Mouse (Mus musculus) liver, embryonic 11.5 days (tissue): ENCODE measurements around the gene Enkur. TPM values are rescaled to one million over a fixed set of nuclear protein-coding genes. Genes with fewer than 3 reads are reported as not detected.

ENCODE experiments used
- ATAC-seq: fragments of 200-750 bp; cut with Nextera tagmentation; replicated peaks from 2 replicates; pipeline ENCODE4 v1.8.0; 2017; ENCODE audit warnings: moderate number of reproducible peaks, mild to moderate bottlenecking, moderate TSS enrichment, moderate library complexity; ENCODE audit not compliant: low FRiP score
- DNase-seq: peaks from one replicate; pipeline ENCODE4 v3.0.0-alpha.2; 2017; ENCODE audit warnings: low spot score
- H3K27ac ChIP-seq: fragments of 300-500 bp; sonication (generic); 2 replicates; pipeline ENCODE4 v1.5.1; 2014; ENCODE audit warnings: mild to moderate bottlenecking, low read depth, low read length, control low read depth
- H3K27me3 ChIP-seq: fragments of 300-500 bp; sonication (generic); replicated peaks from 2 replicates; pipeline ENCODE4 v1.6.1; 2014; ENCODE audit warnings: low read length, mixed read lengths; ENCODE audit not compliant: control insufficient read depth, insufficient read depth
- H3K36me3 ChIP-seq: fragments of 300-500 bp; sonication (generic); 2 replicates; pipeline ENCODE4 v1.6.1; 2014; ENCODE audit warnings: mild to moderate bottlenecking, low read length, moderate library complexity, mixed read lengths; ENCODE audit not compliant: control insufficient read depth, insufficient read depth
- H3K4me1 ChIP-seq: fragments of 300-500 bp; sonication (generic); replicated peaks from 2 replicates; pipeline ENCODE4 v1.6.1; 2014; ENCODE audit warnings: low read length, mixed read lengths; ENCODE audit not compliant: control insufficient read depth, insufficient read depth
- H3K4me2 ChIP-seq: fragments of 300-500 bp; sonication (generic); 2 replicates; pipeline ENCODE4 v1.6.1; 2014; ENCODE audit warnings: mild to moderate bottlenecking, control low read depth, moderate library complexity
- H3K4me3 ChIP-seq: fragments of 300-500 bp; sonication (generic); 2 replicates; pipeline ENCODE4 v1.5.1; 2014; ENCODE audit warnings: low read depth, low read length, control low read depth
- H3K9ac ChIP-seq: fragments of 300-500 bp; sonication (generic); 2 replicates; pipeline ENCODE4 v1.6.1; 2014; ENCODE audit warnings: low read depth, low read length, control low read depth
- H3K9me3 ChIP-seq: fragments of 300-500 bp; sonication (generic); 2 replicates; pipeline ENCODE4 v1.6.1; 2016; ENCODE audit warnings: low read length, inconsistent platforms, mixed read lengths; ENCODE audit not compliant: control insufficient read depth
- WGBS: fragments of 180-500 bp; shearing (Covaris S2); extraction: QIAGEN DNeasy Blood & Tissue Kit; methylation state at CpG from one replicate; pipeline ENCODE4 v1.1.7; 2014; 5-methylcytosine and 5-hydroxymethylcytosine counted together
- polyA plus RNA-seq: library from polyadenylated mRNA; unstranded; fragments of >200 nt; fragmentation: Nextera tagmentation; extraction: Ambion mirVana; gene quantifications from 2 replicates; pipeline ENCODE4 v1.2.1, GENCODE M21; 2014

Gene Enkur
- polyA plus RNA-seq, 1 experiment from 2014 or later = 0.27 TPM

GRCm38 (mm10) chr2:21167916-21168315 is 37.2 kb downstream of the Enkur start:
- 86% methylated on average over 1 of the region's 1 CpGs for WGBS
- ATAC-seq = no peak

GRCm38 (mm10) chr2:21164296-21164695 is 40.9 kb downstream of the Enkur start:
- 83% methylated on average over 8 of the region's 8 CpGs for WGBS
- ATAC-seq = no peak

More at GRCm38 (mm10) chr2:21167916-21168315, 37.2 kb downstream of the Enkur start:
- Histone ChIP-seq H3K9ac (no peak overlapping the region), H3K4me3 (no peak overlapping the region), H3K4me2 (no peak overlapping the region), H3K4me1 (no peaks in the 10 kb centered on the region), H3K27ac (no peak overlapping the region), H3K36me3 (no peaks in the 10 kb centered on the region), H3K9me3 (no peaks in the 10 kb centered on the region), H3K27me3 (no peaks in the 10 kb centered on the region)
- no peak for DNase-seq

GRCm38 (mm10) chr2:21153469-21153868 is 51.7 kb downstream of the Enkur start:
- no peaks in the 10 kb centered on the region for H3K9me3 ChIP-seq
- no peak overlapping the region for H3K4me2 ChIP-seq
- H3K36me3 ChIP-seq = no peaks in the 10 kb centered on the region
- no peaks in the 10 kb centered on the region for H3K27me3 ChIP-seq
- H3K4me3 ChIP-seq = no peak overlapping the region
- DNase-seq (no peak), ATAC-seq (no peak)
- H3K9ac ChIP-seq = no peak overlapping the region
- no peaks in the 10 kb centered on the region for H3K4me1 ChIP-seq
- WGBS = 81% methylated on average over 3 of the region's 3 CpGs
- H3K27ac ChIP-seq = no peak overlapping the region

More at GRCm38 (mm10) chr2:21164296-21164695, 40.9 kb downstream of the Enkur start:
- H3K4me1 ChIP-seq = no peaks in the 10 kb centered on the region
- no peak overlapping the region for H3K4me3 ChIP-seq
- no peaks in the 10 kb centered on the region for H3K27me3 ChIP-seq
- DNase-seq = no peak
- H3K4me2 ChIP-seq = no peak overlapping the region
- H3K9me3 ChIP-seq = no peaks in the 10 kb centered on the region
- H3K27ac ChIP-seq = no peak overlapping the region
- H3K9ac ChIP-seq = no peak overlapping the region
- no peaks in the 10 kb centered on the region for H3K36me3 ChIP-seq

- Histone ChIP-seq H3K4me2 (no peak overlapping the region), H3K4me3 (no peak overlapping the region), H3K27me3 (peaks cover 4% of the 10 kb centered on the region), H3K4me1 (no peaks in the 10 kb centered on the region), H3K9me3 (no peaks in the 10 kb centered on the region), H3K9ac (no peak overlapping the region), H3K36me3 (no peaks in the 10 kb centered on the region), H3K27ac (no peak overlapping the region)
- WGBS = 80% methylated on average over 4 of the region's 4 CpGs
- DNase-seq (no peak), ATAC-seq (no peak)
These were observed 58.0 kb downstream of the Enkur start for GRCm38 (mm10) chr2:21147169-21147568.

- Histone ChIP-seq H3K4me2 (no peak overlapping the region), H3K4me3 (no peak overlapping the region), H3K9ac (no peak overlapping the region), H3K27me3 (peaks cover 9% of the 10 kb centered on the region), H3K36me3 (no peaks in the 10 kb centered on the region), H3K4me1 (no peaks in the 10 kb centered on the region), H3K9me3 (no peaks in the 10 kb centered on the region), H3K27ac (no peak overlapping the region)
- ATAC-seq = no peak
- 78% methylated on average over 6 of the region's 6 CpGs for WGBS
- no peak for DNase-seq
These were observed 58.7 kb downstream of the Enkur start for GRCm38 (mm10) chr2:21146486-21146885.

GRCm38 (mm10) chr2:21142616-21143015 is 62.5 kb downstream of the Enkur start:
- Histone ChIP-seq H3K27me3 (peaks cover 9% of the 10 kb centered on the region), H3K36me3 (no peaks in the 10 kb centered on the region), H3K9ac (no peak overlapping the region), H3K4me3 (no peak overlapping the region), H3K4me2 (peak overlapping the region; percentile 90), H3K27ac (no peak overlapping the region), H3K9me3 (no peaks in the 10 kb centered on the region), H3K4me1 (no peaks in the 10 kb centered on the region)
- no peak for DNase-seq
- ATAC-seq = no peak
- 26% methylated on average over 2 of the region's 2 CpGs for WGBS

- WGBS = 4% methylated on average over 15 of the region's 15 CpGs
- DNase-seq (no peak), ATAC-seq (peak; percentile 64)
- peak overlapping the region; percentile 54 for H3K4me3 ChIP-seq
- H3K9me3 ChIP-seq = no peaks in the 10 kb centered on the region
- H3K27ac ChIP-seq = no peak overlapping the region
- peak overlapping the region; percentile 90 for H3K4me2 ChIP-seq
- H3K4me1 ChIP-seq = no peaks in the 10 kb centered on the region
- no peaks in the 10 kb centered on the region for H3K36me3 ChIP-seq
- H3K9ac ChIP-seq = peak overlapping the region; percentile 35; the same call in 1 of the 2 replicates
- H3K27me3 ChIP-seq = peaks cover 9% of the 10 kb centered on the region
These were observed 63.0 kb downstream of the Enkur start for GRCm38 (mm10) chr2:21142204-21142580.

GRCm38 (mm10) chr2:21141520-21142203 is 63.5 kb downstream of the Enkur start:
- WGBS = 2% methylated on average over 46 of the region's 46 CpGs
- H3K9ac ChIP-seq = peak overlapping the region; percentile 35; the same call in 1 of the 2 replicates
- peak overlapping the region; percentile 54 for H3K4me3 ChIP-seq
- ATAC-seq (peak; percentile 67), DNase-seq (peak; percentile 56)
- no peaks in the 10 kb centered on the region for H3K4me1 ChIP-seq
- H3K27ac ChIP-seq = no peak overlapping the region
- H3K9me3 ChIP-seq = no peaks in the 10 kb centered on the region
- no peaks in the 10 kb centered on the region for H3K36me3 ChIP-seq
- H3K27me3 ChIP-seq = peaks cover 9% of the 10 kb centered on the region
- H3K4me2 ChIP-seq = peak overlapping the region; percentile 90

GRCm38 (mm10) chr2:21141189-21141519 is 64.0 kb downstream of the Enkur start:
- WGBS = 15% methylated on average over 7 of the region's 7 CpGs
- peak overlapping the region; percentile 90 for H3K4me2 ChIP-seq
- ATAC-seq (no peak), DNase-seq (no peak)
- no peaks in the 10 kb centered on the region for H3K4me1 ChIP-seq
- peak overlapping the region; percentile 54; the same call in 1 of the 2 replicates for H3K4me3 ChIP-seq
- H3K27ac ChIP-seq = no peak overlapping the region
- H3K9me3 ChIP-seq = no peaks in the 10 kb centered on the region
- H3K9ac ChIP-seq = no peak overlapping the region
- peaks cover 9% of the 10 kb centered on the region for H3K27me3 ChIP-seq
- H3K36me3 ChIP-seq = no peaks in the 10 kb centered on the region
